Mouse (Mus musculus): Measurements from ENCODE around the gene Mul1. TPM values are rescaled to one million over a fixed set of nuclear protein-coding genes. Genes with fewer than 3 reads are reported as not detected.
A peak's percentile ranks its signal among the peaks of the same experiment; 100 is the strongest.

Mul1 gene
- polyA plus RNA-seq, 1 experiment from 2014 or later: 22.8 TPM

DNA sequence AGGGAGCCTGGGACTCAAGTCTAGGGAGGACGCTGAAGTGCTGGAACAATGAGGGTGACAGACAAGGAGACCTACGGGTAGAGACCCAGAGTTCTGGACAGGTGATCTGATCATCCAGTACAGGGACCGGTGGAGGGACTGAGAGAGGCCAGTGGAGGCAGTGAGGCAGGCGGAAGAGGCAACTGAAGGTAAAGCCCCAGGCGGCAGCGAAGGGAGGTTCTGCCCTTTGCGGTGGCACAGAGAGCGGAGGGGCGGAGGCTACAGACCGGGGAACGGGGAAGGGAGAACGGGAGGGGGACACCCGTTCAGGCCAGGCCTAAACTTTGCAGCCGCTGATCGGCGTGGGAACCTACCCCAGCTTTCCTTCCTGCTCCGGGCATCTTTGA is 21.5 kb downstream of the Mul1 start:
- H3K27ac ChIP-seq (replicated peaks; ENCODE audit: low read depth, low read length): peak overlapping the region; percentile 95
- peaks cover 5% of the 10 kb centered on the region; the same call in 1 of the 2 replicates for H3K36me3 ChIP-seq (ENCODE audit: control insufficient read depth, insufficient read depth, low read length)
- no peak for ATAC-seq (ENCODE audit: low FRiP score, low TSS enrichment)
- peak overlapping the region; percentile 93 for H3K9ac ChIP-seq (replicated peaks; ENCODE audit: low read length)
- H3K9me3 ChIP-seq (ENCODE audit: control insufficient read depth, low read length): no peaks in the 10 kb centered on the region
- DNase-seq: peak; percentile 61
- H3K4me2 ChIP-seq (ENCODE audit: low read length): peak overlapping the region; percentile 81
- under 1% methylated on average over 17 of the region's 17 CpGs for WGBS
- H3K4me1 ChIP-seq (ENCODE audit: control insufficient read depth, insufficient read depth, low read length): peaks cover 36% of the 10 kb centered on the region
- peak overlapping the region; percentile 93 for H3K4me3 ChIP-seq (replicated peaks; ENCODE audit: low read depth, low read length)
- H3K27me3 ChIP-seq (ENCODE audit: control insufficient read depth, insufficient read depth, low read length): no peaks in the 10 kb centered on the region

DNA sequence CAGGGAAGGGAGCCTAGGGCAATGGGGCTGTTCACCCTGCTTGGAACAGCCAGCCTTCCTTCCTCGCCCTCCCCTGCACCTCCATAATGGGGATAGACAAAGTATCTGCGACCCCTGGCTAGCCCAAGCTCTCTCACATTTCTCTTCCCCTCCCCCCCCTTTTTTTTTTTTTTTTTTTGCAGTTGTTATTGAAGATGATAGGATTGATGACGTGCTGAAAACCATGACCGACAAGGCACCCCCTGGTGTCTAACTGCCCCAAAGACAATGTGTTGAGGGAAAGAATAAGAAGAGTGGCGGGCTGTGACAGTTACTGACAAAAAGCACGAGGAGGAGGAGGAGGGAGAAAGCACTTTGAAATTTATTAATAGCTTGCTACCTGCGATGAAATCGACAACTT is 22.1 kb downstream of the Mul1 start:
- DNase-seq (peak; percentile 61), ATAC-seq (ENCODE audit: low FRiP score, low TSS enrichment) (no peak)
- Histone ChIP-seq H3K4me3 (replicated peaks; ENCODE audit: low read depth, low read length) (peak overlapping the region; percentile 93), H3K36me3 (ENCODE audit: control insufficient read depth, insufficient read depth, low read length) (peaks cover 5% of the 10 kb centered on the region; the same call in 1 of the 2 replicates), H3K27me3 (ENCODE audit: control insufficient read depth, insufficient read depth, low read length) (no peaks in the 10 kb centered on the region), H3K9me3 (ENCODE audit: control insufficient read depth, low read length) (no peaks in the 10 kb centered on the region), H3K9ac (replicated peaks; ENCODE audit: low read length) (peak overlapping the region; percentile 93), H3K4me2 (ENCODE audit: low read length) (peak overlapping the region; percentile 81), H3K4me1 (ENCODE audit: control insufficient read depth, insufficient read depth, low read length) (peaks cover 36% of the 10 kb centered on the region), H3K27ac (replicated peaks; ENCODE audit: low read depth, low read length) (peak overlapping the region; percentile 95)
- 0% methylated on average over 8 of the region's 8 CpGs for WGBS

DNA sequence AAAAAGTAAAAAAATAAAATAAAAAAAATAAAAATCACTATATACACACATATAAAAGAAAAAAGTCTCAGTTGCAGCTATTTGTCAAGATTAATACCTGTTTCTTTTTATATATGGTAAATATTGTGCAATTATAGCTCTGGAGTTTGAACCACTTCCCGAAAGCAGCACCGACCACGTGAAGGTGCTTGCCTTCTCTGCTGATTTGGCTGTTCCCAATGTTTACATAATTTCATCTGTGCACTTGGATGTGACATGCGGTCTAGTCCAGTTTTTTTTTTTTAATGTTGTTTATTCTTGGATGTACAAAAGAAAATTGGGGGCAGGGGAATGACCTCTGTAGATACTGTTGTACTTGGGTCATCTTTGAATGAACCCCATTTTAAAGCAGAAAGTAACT is 22.6 kb downstream of the Mul1 start:
- H3K4me1 ChIP-seq (ENCODE audit: control insufficient read depth, insufficient read depth, low read length): peaks cover 36% of the 10 kb centered on the region
- H3K9me3 ChIP-seq (ENCODE audit: control insufficient read depth, low read length): no peaks in the 10 kb centered on the region
- no peaks in the 10 kb centered on the region for H3K27me3 ChIP-seq (ENCODE audit: control insufficient read depth, insufficient read depth, low read length)
- DNase-seq (no peak), ATAC-seq (ENCODE audit: low FRiP score, low TSS enrichment) (no peak)
- H3K27ac ChIP-seq (replicated peaks; ENCODE audit: low read depth, low read length): no peak overlapping the region
- H3K4me3 ChIP-seq (replicated peaks; ENCODE audit: low read depth, low read length): peak overlapping the region; percentile 93; the same call in 1 of the 2 replicates
- H3K36me3 ChIP-seq (ENCODE audit: control insufficient read depth, insufficient read depth, low read length): peaks cover 5% of the 10 kb centered on the region; the same call in 1 of the 2 replicates
- WGBS: 51% methylated on average over 4 of the region's 4 CpGs
- no peak overlapping the region for H3K9ac ChIP-seq (replicated peaks; ENCODE audit: low read length)
- H3K4me2 ChIP-seq (ENCODE audit: low read length): peak overlapping the region; percentile 81

DNA sequence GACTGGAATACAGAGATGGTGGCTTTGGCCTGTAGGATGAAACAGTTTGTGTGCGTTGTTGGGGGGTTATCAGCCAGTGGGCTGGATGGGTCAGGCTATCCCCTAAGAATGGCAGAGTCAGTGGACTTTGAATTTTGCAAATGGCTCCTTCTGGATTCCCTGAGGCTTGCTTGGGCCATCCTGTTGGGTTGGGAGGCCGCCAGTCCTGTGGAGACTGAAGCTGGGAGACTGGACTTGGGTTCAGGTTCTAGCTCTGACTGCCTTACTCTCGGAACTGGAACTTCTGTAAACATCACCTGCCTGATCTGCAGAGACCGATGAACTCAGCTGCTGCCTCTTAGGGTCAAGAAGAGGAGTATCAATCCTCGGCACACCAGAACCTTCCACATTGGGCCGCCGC is 23.7 kb downstream of the Mul1 start:
- Histone ChIP-seq H3K27me3 (ENCODE audit: control insufficient read depth, insufficient read depth, low read length) (no peaks in the 10 kb centered on the region), H3K27ac (replicated peaks; ENCODE audit: low read depth, low read length) (no peak overlapping the region), H3K4me3 (replicated peaks; ENCODE audit: low read depth, low read length) (no peak overlapping the region), H3K36me3 (ENCODE audit: control insufficient read depth, insufficient read depth, low read length) (peaks cover 5% of the 10 kb centered on the region; the same call in 1 of the 2 replicates), H3K4me1 (ENCODE audit: control insufficient read depth, insufficient read depth, low read length) (peaks cover 41% of the 10 kb centered on the region), H3K9ac (replicated peaks; ENCODE audit: low read length) (0 out of 2 replicates have a peak overlapping the region, but pooled peaks have one; percentile 0), H3K4me2 (ENCODE audit: low read length) (peak overlapping the region; percentile 81), H3K9me3 (ENCODE audit: control insufficient read depth, low read length) (no peaks in the 10 kb centered on the region)
- no peak for DNase-seq
- WGBS: 83% methylated on average over 7 of the region's 7 CpGs
- ATAC-seq (ENCODE audit: low FRiP score, low TSS enrichment): no peak

DNA sequence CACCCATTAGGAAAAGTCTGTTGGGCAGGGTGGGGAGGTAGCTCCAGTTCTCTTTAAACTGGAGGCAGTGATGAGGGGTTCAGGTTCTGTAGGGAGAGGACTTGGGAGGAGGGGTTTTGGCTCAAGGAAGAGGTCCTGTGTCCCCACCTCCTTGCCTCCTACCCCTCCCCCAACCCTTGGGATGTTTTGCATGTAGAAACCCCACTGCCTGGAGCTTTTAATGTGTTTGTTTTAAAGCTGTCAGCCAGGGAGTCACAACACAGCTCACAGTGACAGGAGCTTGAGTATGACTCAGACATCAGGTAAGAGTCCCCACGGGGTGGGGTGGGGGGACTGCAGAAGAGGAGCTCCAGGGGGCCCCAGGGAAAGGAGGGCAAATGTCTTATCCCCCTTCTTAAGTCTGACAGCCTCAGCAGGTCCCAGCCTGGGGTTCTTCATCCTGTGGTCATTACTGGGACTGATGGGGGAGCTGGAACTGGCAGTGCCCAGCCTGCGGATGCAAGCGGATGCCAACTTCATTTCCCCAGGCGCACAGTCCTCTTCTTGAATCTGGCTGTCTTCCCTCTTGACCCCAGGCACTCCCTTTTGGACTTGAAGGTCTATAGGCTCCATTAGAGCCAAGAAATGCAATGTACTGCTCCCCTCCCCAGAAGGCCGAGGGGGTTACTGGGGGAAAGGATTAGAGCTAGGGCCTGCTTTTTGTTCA is 24.4 kb downstream of the Mul1 start:
- Histone ChIP-seq H3K4me3 (replicated peaks; ENCODE audit: low read depth, low read length) (no peak overlapping the region), H3K36me3 (ENCODE audit: control insufficient read depth, insufficient read depth, low read length) (peaks cover 5% of the 10 kb centered on the region; the same call in 1 of the 2 replicates), H3K9ac (replicated peaks; ENCODE audit: low read length) (no peak overlapping the region), H3K9me3 (ENCODE audit: control insufficient read depth, low read length) (no peaks in the 10 kb centered on the region), H3K4me1 (ENCODE audit: control insufficient read depth, insufficient read depth, low read length) (peaks cover 42% of the 10 kb centered on the region), H3K27me3 (ENCODE audit: control insufficient read depth, insufficient read depth, low read length) (no peaks in the 10 kb centered on the region), H3K4me2 (ENCODE audit: low read length) (peak overlapping the region; percentile 81; the same call in 1 of the 2 replicates), H3K27ac (replicated peaks; ENCODE audit: low read depth, low read length) (no peak overlapping the region)
- DNase-seq: no peak
- WGBS: 38% methylated on average over 5 of the region's 5 CpGs
- ATAC-seq (ENCODE audit: low FRiP score, low TSS enrichment): no peak

DNA sequence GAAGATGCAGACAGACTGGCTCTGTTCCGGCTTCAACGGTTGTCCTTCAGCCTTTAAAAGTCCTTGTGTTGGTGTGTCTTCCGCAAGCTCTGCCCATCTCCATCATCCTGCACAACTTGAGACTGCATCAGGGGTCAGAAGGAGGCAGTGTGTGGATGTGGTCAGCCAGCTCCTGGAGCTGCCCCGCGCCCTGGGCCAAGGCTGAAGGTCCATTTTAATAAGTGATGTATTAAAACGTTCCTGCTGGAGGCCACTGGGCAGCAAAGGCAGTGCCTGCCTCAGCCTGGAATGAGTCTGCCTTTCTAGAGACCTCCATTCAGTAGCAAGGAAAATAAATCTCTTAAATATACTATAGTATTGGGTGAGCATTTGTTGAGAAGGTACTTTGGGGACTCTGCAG is 25.3 kb downstream of the Mul1 start:
- Histone ChIP-seq H3K9ac (replicated peaks; ENCODE audit: low read length) (no peak overlapping the region), H3K4me1 (ENCODE audit: control insufficient read depth, insufficient read depth, low read length) (peaks cover 50% of the 10 kb centered on the region), H3K4me3 (replicated peaks; ENCODE audit: low read depth, low read length) (no peak overlapping the region), H3K27ac (replicated peaks; ENCODE audit: low read depth, low read length) (no peak overlapping the region), H3K27me3 (ENCODE audit: control insufficient read depth, insufficient read depth, low read length) (no peaks in the 10 kb centered on the region), H3K4me2 (ENCODE audit: low read length) (no peak overlapping the region), H3K36me3 (ENCODE audit: control insufficient read depth, insufficient read depth, low read length) (peaks cover 5% of the 10 kb centered on the region; the same call in 1 of the 2 replicates), H3K9me3 (ENCODE audit: control insufficient read depth, low read length) (no peaks in the 10 kb centered on the region)
- no peak for DNase-seq
- no peak for ATAC-seq (ENCODE audit: low FRiP score, low TSS enrichment)
- WGBS: 76% methylated on average over 6 of the region's 6 CpGs

DNA sequence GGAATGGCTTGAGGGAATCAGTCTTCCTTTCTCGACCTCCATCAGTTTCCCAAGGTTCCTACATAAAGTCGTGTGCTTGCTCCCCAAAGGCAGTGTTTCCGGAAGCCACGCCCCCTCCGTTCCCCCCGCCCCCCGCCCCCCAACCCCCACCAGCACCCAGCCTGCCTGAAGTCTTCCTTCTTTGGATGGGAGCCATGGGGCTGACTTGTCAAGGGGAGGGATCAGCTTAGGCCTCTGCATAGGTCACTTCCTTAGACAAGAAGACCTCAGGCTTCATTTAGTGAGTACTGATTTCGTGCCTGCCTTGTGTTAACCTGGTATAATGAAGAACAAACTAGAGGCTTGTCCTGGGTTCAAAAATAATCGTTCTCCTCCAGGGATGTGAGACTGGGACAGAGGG is 26.4 kb downstream of the Mul1 start:
- H3K9me3 ChIP-seq (ENCODE audit: control insufficient read depth, low read length): no peaks in the 10 kb centered on the region
- no peak overlapping the region for H3K4me3 ChIP-seq (replicated peaks; ENCODE audit: low read depth, low read length)
- no peak overlapping the region for H3K4me2 ChIP-seq (ENCODE audit: low read length)
- H3K27ac ChIP-seq (replicated peaks; ENCODE audit: low read depth, low read length): no peak overlapping the region
- ATAC-seq (ENCODE audit: low FRiP score, low TSS enrichment): no peak
- no peaks in the 10 kb centered on the region for H3K27me3 ChIP-seq (ENCODE audit: control insufficient read depth, insufficient read depth, low read length)
- H3K4me1 ChIP-seq (ENCODE audit: control insufficient read depth, insufficient read depth, low read length): peaks cover 58% of the 10 kb centered on the region
- WGBS: 37% methylated on average over 9 of the region's 9 CpGs
- no peak for DNase-seq
- peaks cover 5% of the 10 kb centered on the region; the same call in 1 of the 2 replicates for H3K36me3 ChIP-seq (ENCODE audit: control insufficient read depth, insufficient read depth, low read length)
- H3K9ac ChIP-seq (replicated peaks; ENCODE audit: low read length): no peak overlapping the region

DNA sequence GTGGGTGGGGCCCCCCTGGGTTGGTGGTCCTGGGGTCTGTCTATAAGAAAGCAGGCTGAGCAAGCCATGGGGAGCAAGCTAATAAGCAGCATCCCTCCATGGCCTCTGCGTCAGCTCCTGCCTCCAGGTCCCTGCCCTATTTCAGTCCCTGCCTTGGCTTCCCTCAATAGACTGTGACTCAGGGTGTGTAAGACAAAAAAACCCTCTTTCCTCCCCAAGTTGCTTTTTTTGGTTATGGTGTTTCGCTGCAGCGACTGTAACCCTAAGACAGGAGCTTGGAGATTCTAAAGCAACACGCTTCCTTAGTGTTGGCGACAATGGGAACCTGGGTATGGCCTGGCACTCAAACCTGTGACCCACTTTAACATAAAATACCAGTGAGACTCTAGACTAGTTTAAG is 27.0 kb downstream of the Mul1 start:
- Histone ChIP-seq H3K4me3 (replicated peaks; ENCODE audit: low read depth, low read length) (no peak overlapping the region), H3K4me1 (ENCODE audit: control insufficient read depth, insufficient read depth, low read length) (peaks cover 58% of the 10 kb centered on the region), H3K27ac (replicated peaks; ENCODE audit: low read depth, low read length) (no peak overlapping the region), H3K36me3 (ENCODE audit: control insufficient read depth, insufficient read depth, low read length) (peaks cover 5% of the 10 kb centered on the region; the same call in 1 of the 2 replicates), H3K9ac (replicated peaks; ENCODE audit: low read length) (no peak overlapping the region), H3K9me3 (ENCODE audit: control insufficient read depth, low read length) (no peaks in the 10 kb centered on the region), H3K27me3 (ENCODE audit: control insufficient read depth, insufficient read depth, low read length) (no peaks in the 10 kb centered on the region), H3K4me2 (ENCODE audit: low read length) (no peak overlapping the region)
- 94% methylated on average over 5 of the region's 5 CpGs for WGBS
- ATAC-seq (ENCODE audit: low FRiP score, low TSS enrichment): no peak
- no peak for DNase-seq

Data from midbrain, embryonic 14.5 days (tissue).